Comparison of ENCODE assay signal across 20 mouse cellular contexts in genomic region chr10:64115246-64115645, GRCm38 (mm10). TPM values are rescaled to one million over a fixed set of nuclear protein-coding genes. Genes with fewer than 3 reads are reported as not detected.
DNase-seq lines count a peak whose midpoint lies in the region.
"Had no signal": no experiment of that assay in that cellular context is flagged by ENCODE, and none has a peak within 500 bp of the region (broad histone marks: within the 10 kb centered on the region; RNA-seq: fewer than 3 reads in every experiment).

No protein-coding gene starts in this region.

- intact Hi-C loops in left cerebral cortex, postnatal 36 days (cut with DNase I): no loop called here
- intact Hi-C loops in left cerebral cortex, postnatal 10 days (cut with DNase I): no loop called here

- peak; percentile 2 to 51 for DNase-seq in frontal cortex, adult 2 months (ENCODE audit: extremely low spot score in 1 of 2, low spot score in 1 of 2)
- DNase-seq in frontal cortex, postnatal 25 days (ENCODE audit: low spot score in 2 of 2): no peak
- DNase-seq in left cerebral cortex, postnatal 36 days (ENCODE audit: low spot score in 2 of 2): peak; percentile 13 to 17
- DNase-seq in left cerebral cortex, postnatal 10 days (ENCODE audit: extremely low spot score in 1 of 2, low spot score in 2 of 2): no peak
- peak; percentile 66 for DNase-seq in brain, adult 2 months (ENCODE audit: low read depth, low spot score)
- DNase-seq in layer of hippocampus, adult 9-10 months (ENCODE audit: low spot score): no peak
- DNase-seq: adrenal gland, postnatal 10 days; adrenal gland, postnatal 36 days; B cell, adult 2 months; cerebellum, adult 11 months; cerebellum, adult 2 months; cerebellum, adult 9-11 months; cerebellum, postnatal 25 days; gastrocnemius, postnatal 25 days; heart, adult 18-20 months; heart, postnatal 10 days; heart, postnatal 36 days had no signal

RNA-seq across cellular contexts. Expression of gene Lrrtm3, which starts 25.2 kb away (rescaled TPM):
- polyA plus RNA-seq in frontal cortex, adult 2 months (2012; rRNA removed): 36.6 and 39.6 TPM in 2 replicates
- 10 to 100 TPM; 72.2 to 78.1 TPM for total RNA-seq in left cerebral cortex, postnatal 36 days (2021)
- total RNA-seq in left cerebral cortex, postnatal 10 days (2021): 10 to 100 TPM; 54.4 to 58.2 TPM
- total RNA-seq: CH12.LX; common myeloid progenitor, adult 5-6 weeks; G1E had no signal
- polyA plus RNA-seq: G1E had no signal

Comparison
In these comparisons a context has a peak if more than half of its experiments do, and no peak if none do; other contexts are left out.
1. DNase-seq: peak in frontal cortex, adult 2 months (2 of 2), left cerebral cortex, postnatal 36 days (2 of 2) and brain, adult 2 months (single experiment); none in frontal cortex, postnatal 25 days (0 of 2), left cerebral cortex, postnatal 10 days (0 of 2) and layer of hippocampus, adult 9-10 months (single experiment).